Mouse (Mus musculus) lung, postnatal 0 days (tissue): ENCODE data around the gene Rptor. TPM values are rescaled to one million over a fixed set of nuclear protein-coding genes. Genes with fewer than 3 reads are reported as not detected.

Experiments used
- ATAC-seq: fragments of 200-750 bp; cut with Nextera tagmentation; 2 replicates; pipeline ENCODE4 v1.8.0; 2017; ENCODE audit warnings: moderate library complexity
- DNase-seq: peaks from one replicate; pipeline ENCODE4 v3.0.0-alpha.2; 2016; ENCODE audit warnings: low spot score
- H3K27ac ChIP-seq: fragments of 300-500 bp; sonication (generic); 2 replicates; pipeline ENCODE4 v1.5.1; 2014; ENCODE audit warnings: antibody characterized with exemption, mild to moderate bottlenecking, low read length, mixed read lengths
- H3K27me3 ChIP-seq: fragments of 300-500 bp; sonication (generic); replicated peaks from 2 replicates; pipeline ENCODE4 v1.6.1; 2014; ENCODE audit warnings: low read length, mixed read lengths; ENCODE audit not compliant: insufficient read depth
- H3K36me3 ChIP-seq: fragments of 300-500 bp; sonication (generic); 2 replicates; pipeline ENCODE4 v1.6.1; 2014; ENCODE audit warnings: low read length, mixed read lengths; ENCODE audit not compliant: insufficient read depth
- H3K4me1 ChIP-seq: fragments of 300-500 bp; sonication (generic); 2 replicates; pipeline ENCODE4 v1.6.1; 2014; ENCODE audit warnings: antibody characterized with exemption, low read depth, low read length, mixed read lengths; ENCODE audit not compliant: insufficient read depth
- H3K4me2 ChIP-seq: fragments of 300-500 bp; sonication (generic); replicated peaks from 2 replicates; pipeline ENCODE4 v1.6.1; 2014; ENCODE audit warnings: low read depth, mild to moderate bottlenecking, low read length, moderate library complexity, mixed read lengths
- H3K4me3 ChIP-seq: fragments of 300-500 bp; sonication (generic); 2 replicates; pipeline ENCODE4 v1.5.1; 2014; ENCODE audit warnings: low read depth, low read length
- H3K9ac ChIP-seq: fragments of 300-500 bp; sonication (generic); replicated peaks from 2 replicates; pipeline ENCODE4 v1.6.1; 2014; ENCODE audit warnings: low read depth, mild to moderate bottlenecking
- H3K9me3 ChIP-seq: fragments of 300-500 bp; sonication (generic); 2 replicates; pipeline ENCODE4 v1.6.1; 2016; ENCODE audit warnings: low read length, mixed read lengths
- CTCF ChIP-seq: IDR thresholded peaks from 2 replicates; pipeline ENCODE4 v1.5.1; 2016; ENCODE audit warnings: antibody characterized with exemption, mild to moderate bottlenecking
- EP300 ChIP-seq: IDR thresholded peaks from 2 replicates; pipeline ENCODE4 v1.6.1; 2016; ENCODE audit warnings: antibody characterized with exemption, mild to moderate bottlenecking, control low read depth
- WGBS: fragments of 180-500 bp; shearing (Covaris S2); extraction: QIAGEN DNeasy Blood & Tissue Kit; methylation state at CpG from one replicate; pipeline ENCODE4 v1.1.7; 2014; 5-methylcytosine and 5-hydroxymethylcytosine counted together
- polyA plus RNA-seq: library from polyadenylated mRNA; unstranded; fragments of >200 nt; fragmentation: Nextera tagmentation; extraction: Ambion mirVana; gene quantifications from 2 replicates; pipeline ENCODE4 v1.2.1, GENCODE M21; 2015

Gene Rptor
- polyA plus RNA-seq, 1 experiment from 2014 or later, result 5.3 TPM

DNA sequence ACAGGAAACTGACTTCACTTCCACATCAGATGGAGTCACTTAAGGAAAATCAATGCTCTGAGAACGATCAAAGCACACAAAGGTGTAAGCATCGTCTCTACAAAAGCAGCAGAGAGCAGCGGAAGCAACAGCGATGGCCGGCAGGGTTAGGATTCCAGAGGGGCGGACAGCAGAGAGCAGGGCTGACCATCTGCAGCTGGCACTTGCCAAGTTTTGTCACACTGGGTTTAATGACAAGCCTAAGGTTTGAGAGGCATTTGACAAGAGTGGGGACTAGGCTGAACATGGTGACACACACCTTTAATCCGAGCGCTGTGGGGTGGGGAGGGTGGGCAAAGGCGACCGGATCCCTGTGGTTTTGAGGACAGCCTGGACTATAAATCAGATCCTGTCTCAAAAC, 329.1 kb downstream of the Rptor start:
- Histone ChIP-seq H3K9me3 (no peaks in the 10 kb centered on the region), H3K36me3 (no peaks in the 10 kb centered on the region), H3K9ac (no peak overlapping the region), H3K27ac (no peak overlapping the region), H3K4me2 (no peak overlapping the region), H3K27me3 (no peaks in the 10 kb centered on the region), H3K4me1 (peaks cover 9% of the 10 kb centered on the region), H3K4me3 (no peak overlapping the region)
- ATAC-seq, result no peak
- no peak for TF ChIP-seq EP300
- no peak for TF ChIP-seq CTCF
- WGBS, result 67% methylated on average over 10 of the region's 10 CpGs
- DNase-seq, result no peak

DNA sequence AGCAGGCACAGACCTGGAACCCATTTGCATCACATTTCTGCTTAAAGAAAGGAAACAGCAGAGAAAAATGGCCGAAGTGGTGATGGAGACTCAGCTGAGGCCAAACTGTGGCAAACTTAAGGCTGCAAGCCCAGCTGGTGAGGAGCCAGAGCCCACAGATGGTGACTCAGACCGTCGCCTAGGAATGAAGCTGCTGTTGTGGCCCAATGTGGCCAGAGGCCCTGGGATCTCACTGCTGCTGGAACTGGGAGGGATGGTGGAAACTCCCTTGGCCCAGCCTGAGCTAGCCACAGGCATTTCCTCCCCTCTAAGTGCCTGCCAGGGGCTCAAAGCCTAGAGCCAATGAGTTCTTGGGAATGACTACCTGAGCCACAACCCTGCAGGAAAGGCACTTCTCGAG, 330.4 kb downstream of the Rptor start:
- ATAC-seq (no peak), DNase-seq (no peak)
- 64% methylated on average over 4 of the region's 4 CpGs for WGBS
- TF ChIP-seq CTCF, result no peak
- TF ChIP-seq EP300, result no peak
- Histone ChIP-seq H3K36me3 (no peaks in the 10 kb centered on the region), H3K9ac (no peak overlapping the region), H3K4me2 (no peak overlapping the region), H3K27ac (no peak overlapping the region), H3K9me3 (no peaks in the 10 kb centered on the region), H3K4me3 (no peak overlapping the region), H3K4me1 (peaks cover 22% of the 10 kb centered on the region), H3K27me3 (no peaks in the 10 kb centered on the region)

DNA sequence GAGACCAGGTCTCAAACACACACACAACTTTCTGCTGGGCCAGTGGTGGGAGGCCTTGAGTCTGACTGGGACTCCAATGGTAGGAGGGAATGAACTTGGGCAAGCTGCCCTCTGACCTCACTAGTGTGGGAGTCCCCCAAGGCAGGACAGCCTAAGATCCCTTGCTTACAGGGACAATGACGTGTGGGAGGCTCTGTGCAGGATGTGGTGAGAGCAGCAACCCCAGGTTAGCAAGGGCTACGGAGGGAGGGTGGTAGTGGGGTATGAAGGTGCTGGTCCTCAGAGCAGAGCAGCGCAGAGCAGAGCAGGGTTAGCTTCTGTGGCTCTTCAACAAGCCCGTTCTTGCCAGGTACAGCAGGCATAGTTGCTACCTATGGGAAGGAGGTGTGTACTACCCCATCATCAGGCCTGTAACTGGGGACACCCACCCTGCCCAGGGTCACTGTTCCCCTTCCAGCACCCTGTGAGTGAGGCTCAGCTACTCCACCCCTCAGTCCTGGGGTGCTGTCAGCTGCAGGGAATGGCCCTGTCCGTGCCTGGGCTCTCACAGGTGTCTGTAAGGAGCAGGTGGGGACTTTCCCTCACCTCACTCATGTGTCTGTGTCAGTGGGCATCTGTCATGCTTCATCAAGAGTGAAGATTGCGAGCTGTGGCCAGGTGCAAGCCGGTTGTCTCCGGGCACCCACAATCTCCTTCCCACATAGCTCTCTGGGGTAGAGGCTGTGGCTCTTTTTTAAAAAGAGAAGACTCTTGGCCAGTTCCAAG, 331.3 kb downstream of the Rptor start:
- Histone ChIP-seq H3K4me3 (no peak overlapping the region), H3K4me2 (no peak overlapping the region), H3K4me1 (peaks cover 30% of the 10 kb centered on the region), H3K27me3 (no peaks in the 10 kb centered on the region), H3K27ac (no peak overlapping the region), H3K9ac (no peak overlapping the region), H3K36me3 (no peaks in the 10 kb centered on the region), H3K9me3 (no peaks in the 10 kb centered on the region)
- no peak for TF ChIP-seq CTCF
- TF ChIP-seq EP300, result no peak
- ATAC-seq (no peak), DNase-seq (no peak)
- 81% methylated on average over 8 of the region's 8 CpGs for WGBS

DNA sequence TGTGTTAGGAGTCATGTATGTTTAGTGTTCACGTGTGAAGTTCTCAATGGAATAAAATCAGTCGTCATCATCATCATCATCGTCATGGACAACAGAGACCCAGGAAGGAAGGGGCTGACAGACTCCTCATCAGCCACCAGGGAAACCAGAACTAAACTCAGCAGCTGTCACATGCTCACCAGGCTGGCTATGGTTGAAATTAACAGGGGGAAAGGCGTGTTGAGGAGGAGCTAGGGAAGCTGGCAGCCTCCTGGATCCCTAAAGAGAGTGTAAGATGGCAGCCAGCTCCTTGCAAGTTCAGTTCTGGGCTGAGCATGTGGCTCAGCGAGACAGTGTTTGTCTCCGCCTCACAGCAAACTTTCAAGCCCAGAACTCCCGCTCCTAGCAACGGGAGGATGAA, 332.1 kb downstream of the Rptor start:
- H3K4me1 ChIP-seq, result peaks cover 31% of the 10 kb centered on the region
- WGBS, result 71% methylated on average over 8 of the region's 8 CpGs
- H3K9ac ChIP-seq, result no peak overlapping the region
- no peaks in the 10 kb centered on the region for H3K36me3 ChIP-seq
- no peaks in the 10 kb centered on the region for H3K9me3 ChIP-seq
- TF ChIP-seq EP300, result no peak
- TF ChIP-seq CTCF, result no peak
- H3K4me3 ChIP-seq, result no peak overlapping the region
- H3K27me3 ChIP-seq, result no peaks in the 10 kb centered on the region
- H3K27ac ChIP-seq, result no peak overlapping the region
- no peak for ATAC-seq
- H3K4me2 ChIP-seq, result no peak overlapping the region
- no peak for DNase-seq

DNA sequence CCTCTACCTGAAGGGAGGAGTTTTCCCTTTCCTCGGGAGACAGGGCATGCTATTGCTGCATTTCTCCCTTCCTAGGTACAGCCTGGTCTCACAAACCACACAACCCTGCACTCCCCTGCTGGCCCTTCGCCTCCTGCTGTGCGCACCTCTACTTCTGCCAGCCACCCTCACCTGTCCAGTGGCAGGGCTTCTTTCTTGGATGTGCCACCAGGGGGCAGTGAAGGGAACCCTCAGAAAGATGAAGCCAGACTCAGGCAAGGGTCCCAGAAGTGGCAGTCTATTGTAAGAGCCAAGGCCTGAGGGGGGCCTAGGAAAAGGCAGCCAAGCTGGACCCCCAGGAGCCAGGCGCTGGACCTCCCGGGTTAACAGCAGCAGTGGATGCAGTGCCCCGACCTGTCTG, 332.8 kb downstream of the Rptor start:
- H3K27me3 ChIP-seq, result no peaks in the 10 kb centered on the region
- peak; percentile 86 for TF ChIP-seq CTCF
- TF ChIP-seq EP300, result no peak
- H3K9ac ChIP-seq, result no peak overlapping the region
- no peaks in the 10 kb centered on the region for H3K36me3 ChIP-seq
- peak; percentile 75 for DNase-seq
- H3K9me3 ChIP-seq, result no peaks in the 10 kb centered on the region
- H3K4me3 ChIP-seq, result no peak overlapping the region
- 34% methylated on average over 6 of the region's 6 CpGs for WGBS
- H3K4me2 ChIP-seq, result no peak overlapping the region
- H3K27ac ChIP-seq, result no peak overlapping the region
- peaks cover 31% of the 10 kb centered on the region for H3K4me1 ChIP-seq
- ATAC-seq, result peak; percentile 10; the same call in 1 of the 2 replicates

DNA sequence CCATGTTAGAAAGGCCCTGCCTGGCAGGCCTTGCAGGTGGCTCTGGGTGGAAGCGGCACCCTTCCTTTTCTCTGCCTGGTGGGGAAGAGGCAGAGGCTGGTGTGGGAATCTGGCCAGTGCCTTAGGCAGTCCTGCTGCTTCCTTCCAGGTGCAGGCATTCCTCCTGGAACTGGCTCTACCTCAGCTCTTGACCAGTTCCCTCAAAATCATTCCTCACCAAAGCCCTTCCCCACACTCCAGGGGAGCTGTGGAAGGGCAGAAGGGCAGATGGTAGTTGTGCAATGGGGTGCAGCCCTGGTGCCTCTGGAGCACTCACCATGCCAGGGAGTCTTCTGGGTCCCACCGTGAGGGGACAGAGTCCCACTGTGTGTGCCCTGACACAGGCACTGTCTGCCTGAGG, 333.8 kb downstream of the Rptor start:
- DNase-seq (no peak), ATAC-seq (peak; percentile 9; the same call in 1 of the 2 replicates)
- H3K4me1 ChIP-seq, result peaks cover 37% of the 10 kb centered on the region
- no peak overlapping the region for H3K4me3 ChIP-seq
- H3K27me3 ChIP-seq, result no peaks in the 10 kb centered on the region
- H3K4me2 ChIP-seq, result no peak overlapping the region; the same call in 1 of the 2 replicates
- TF ChIP-seq CTCF, result no peak
- no peak for TF ChIP-seq EP300
- H3K9me3 ChIP-seq, result no peaks in the 10 kb centered on the region
- peak overlapping the region; percentile 71; the same call in 1 of the 2 replicates for H3K27ac ChIP-seq
- no peaks in the 10 kb centered on the region for H3K36me3 ChIP-seq
- no peak overlapping the region for H3K9ac ChIP-seq
- 53% methylated on average over 2 of the region's 2 CpGs for WGBS
